Mouse (Mus musculus) brain, embryonic 18.5 days (tissue): Measurements from ENCODE around the gene Ggcx.
"Not testable (repeated sequence)": the region's sequence is repeated elsewhere in the genome, so short reads cannot be mapped to it uniquely, and the experiment has no call there.

Source experiments
- DNase-seq: peaks from one replicate; pipeline ENCODE4 v3.0.0-alpha.2; 2012; ENCODE audit warnings: low read depth, low spot score

The Ggcx gene

DNA sequence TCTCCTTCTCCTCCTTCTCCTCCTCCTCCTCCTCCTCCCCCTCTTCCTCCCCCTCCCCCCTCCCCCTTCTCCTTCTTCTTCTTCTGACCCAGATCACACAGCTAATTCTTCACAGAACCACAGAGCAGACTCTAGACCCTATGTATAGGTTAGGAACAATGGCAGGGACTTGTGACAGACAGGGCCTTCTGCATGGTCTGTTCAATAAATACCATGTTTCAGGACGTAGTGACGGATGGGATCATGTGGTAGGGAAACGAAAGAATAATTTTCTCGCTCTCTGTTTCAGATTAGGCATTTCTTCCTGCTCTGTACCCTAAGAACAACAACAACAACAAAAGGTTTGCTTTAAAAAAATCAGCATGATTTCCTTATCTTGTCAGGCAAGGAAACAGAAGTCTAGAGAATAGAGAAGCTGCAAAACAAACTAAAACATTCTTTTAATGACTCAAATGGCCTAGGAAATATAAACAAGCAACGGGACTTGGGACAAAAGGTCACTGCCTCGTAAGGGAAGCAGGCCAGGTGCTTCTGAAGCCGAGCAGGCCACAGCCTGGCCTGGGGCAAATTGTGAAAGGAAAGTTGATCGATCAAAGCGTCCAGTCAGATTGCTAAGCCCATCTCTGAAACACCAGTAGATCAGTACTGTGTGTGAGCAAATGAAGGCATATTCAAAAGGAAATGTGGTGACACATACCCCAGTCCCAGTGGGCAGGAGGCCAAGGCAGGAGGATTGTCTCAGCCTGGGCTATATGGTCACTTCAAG lies 46.1 kb downstream of the Ggcx start:
- DNase-seq, result no peak

DNA sequence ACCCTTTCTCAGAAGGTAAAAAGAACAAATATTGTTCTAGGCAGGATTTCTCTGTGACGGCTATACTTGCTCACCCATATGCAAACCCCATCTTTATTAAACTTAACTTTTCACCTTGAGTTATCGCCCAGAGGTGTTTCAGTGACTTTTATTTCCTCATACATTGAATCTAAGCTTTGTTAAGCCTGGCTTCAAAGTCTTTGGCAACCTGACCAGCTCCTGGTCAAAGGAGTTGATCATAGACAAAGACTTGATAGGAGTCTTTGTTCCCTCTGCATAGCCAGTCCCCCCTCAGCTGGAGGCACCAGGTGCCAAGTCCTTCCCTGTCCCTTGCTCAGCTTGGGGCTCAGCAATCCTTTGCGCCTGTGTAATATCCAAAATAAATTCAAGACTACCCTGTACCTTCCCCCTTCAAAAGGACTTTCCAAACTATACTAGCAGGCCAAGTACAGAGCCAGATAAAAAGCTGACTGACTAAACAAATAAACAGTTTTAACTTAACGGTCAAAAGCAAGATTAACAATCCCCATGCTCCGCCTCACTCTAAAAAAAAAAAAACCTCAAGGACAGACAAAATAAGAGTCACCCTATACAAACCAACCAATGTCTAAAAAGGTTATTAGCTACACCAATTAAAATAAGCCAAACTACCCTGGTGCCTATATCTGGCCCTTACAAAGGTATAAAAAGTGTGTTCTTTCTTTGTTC lies 48.6 kb downstream of the Ggcx start:
- not testable (repeated sequence) for DNase-seq

DNA sequence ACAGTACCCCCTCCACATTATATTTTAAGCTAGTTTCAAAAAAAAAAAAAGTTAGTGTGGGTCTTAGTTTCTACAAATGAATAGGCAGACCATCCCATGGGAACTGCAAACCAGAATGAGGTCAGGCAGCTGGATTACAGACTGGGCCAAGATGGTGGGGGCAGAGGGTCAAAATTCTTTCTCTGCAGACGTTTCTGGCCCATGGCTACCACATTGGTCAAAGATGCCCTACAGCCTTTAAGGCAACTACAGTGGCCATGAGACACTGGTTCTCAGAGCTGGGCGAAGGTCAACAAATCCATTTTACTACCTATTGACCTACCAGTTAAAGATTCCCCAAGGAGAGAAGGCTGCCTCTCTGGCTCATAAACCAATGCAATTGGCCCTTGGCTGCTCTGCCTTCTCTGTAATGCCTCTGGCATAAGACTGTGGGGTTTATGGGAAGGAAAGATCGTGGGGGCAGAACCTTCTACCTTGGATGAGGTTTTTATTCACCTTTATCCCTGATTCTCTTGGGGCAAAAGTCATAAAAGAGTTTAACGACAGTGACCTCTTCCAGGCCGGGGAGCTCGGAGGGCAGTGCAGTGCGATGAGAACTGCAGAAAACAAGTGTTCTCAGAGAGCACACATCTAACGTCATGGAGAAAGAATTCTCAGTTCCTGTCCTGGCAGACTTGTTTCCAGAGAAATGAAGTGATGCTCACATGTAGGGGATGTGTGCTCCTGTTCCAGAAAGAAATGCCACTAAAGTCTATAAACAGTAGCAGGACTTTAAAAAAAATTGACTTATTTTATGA lies 51.5 kb downstream of the Ggcx start:
- DNase-seq, result no peak

DNA sequence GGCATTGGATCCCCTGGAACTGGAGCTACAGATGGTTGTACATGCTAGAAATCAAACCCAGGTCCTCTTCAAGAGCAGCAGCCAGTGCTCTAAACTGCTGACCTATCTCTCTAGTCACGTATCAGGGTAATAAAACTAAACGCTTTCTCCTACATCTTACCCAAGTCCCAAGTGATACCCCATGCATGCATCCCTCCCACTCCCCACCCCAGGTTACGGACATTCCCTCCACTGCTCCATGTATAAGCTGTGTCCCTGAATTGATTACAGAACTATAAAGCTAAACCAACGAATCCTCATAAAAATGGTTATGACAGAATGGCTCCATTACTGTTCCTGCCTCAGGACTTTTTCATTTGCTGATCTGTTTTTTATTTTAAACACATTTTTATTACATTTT lies 52.1 kb downstream of the Ggcx start:
- no peak for DNase-seq

DNA sequence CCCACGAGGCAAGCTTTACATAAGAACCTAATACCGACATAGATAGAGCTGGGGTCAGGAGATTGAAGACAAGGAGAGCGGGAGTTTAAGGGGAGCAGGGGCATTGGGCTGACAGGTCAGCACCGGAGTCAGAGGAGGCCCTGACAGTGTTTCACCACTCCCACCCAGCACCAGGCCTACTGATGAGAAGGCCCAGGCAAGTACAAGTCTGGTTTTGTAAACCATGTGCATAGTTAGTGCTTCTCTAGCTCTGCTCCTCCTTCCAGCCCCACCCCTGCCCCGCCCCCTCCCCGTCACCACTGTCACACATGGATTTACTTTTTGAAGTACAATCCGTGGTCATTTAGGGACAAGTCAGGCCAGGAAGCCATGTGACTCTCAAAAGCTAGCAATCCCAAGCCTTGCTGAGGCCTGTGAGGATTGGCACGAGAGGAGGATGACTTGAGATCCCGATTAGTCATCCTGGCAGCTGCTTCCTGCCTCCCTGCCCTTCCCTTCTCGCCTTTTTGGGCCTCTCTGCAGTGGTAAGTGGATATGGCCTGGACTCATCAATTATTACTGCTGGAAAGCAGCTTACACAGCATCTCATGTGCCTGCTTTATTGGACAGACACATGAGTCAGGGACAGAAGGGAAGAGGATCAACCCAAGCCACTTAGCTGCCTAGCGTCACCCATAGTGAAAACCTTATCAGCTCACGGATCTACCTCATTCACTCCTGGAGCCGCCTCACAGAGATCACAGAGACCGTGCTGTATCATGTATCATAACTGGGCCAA lies 59.3 kb downstream of the Ggcx start:
- DNase-seq, result no peak

DNA sequence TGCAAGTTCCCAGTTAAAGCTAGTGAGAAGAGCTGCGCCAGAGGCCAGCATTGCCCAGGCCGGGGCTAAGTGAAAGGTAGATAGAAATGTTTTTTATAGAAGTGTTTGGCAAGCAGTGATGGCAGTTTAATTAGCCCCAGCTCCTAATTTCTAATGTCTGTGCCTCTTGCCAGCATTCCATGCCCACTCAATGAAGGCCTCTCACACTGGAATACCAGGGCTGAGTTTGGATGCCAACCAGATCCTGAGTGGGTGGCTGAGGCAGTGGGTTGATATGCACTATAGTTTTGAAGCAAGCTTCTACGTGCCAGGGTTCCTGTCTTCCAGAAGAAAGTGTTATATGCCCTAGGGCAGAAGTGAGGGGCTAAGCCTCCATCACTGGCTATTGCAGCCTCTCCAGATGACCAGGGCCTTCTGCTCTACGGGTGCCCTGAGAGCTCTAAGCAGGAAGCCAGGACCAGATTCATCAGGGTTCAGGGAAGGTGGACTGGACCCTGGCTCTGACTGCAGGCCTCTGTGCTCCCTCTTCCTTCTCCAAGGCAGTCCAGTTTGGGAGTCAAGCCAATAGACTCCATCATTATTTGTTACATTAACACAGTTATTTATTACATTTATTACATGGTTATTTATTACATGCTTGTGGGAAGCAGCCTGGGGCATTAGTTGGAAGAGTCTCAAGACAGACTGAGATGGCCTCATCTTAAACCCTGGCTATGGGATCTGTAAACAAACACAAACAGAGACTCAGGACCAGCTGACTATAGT lies 61.3 kb downstream of the Ggcx start:
- DNase-seq, result no peak

DNA sequence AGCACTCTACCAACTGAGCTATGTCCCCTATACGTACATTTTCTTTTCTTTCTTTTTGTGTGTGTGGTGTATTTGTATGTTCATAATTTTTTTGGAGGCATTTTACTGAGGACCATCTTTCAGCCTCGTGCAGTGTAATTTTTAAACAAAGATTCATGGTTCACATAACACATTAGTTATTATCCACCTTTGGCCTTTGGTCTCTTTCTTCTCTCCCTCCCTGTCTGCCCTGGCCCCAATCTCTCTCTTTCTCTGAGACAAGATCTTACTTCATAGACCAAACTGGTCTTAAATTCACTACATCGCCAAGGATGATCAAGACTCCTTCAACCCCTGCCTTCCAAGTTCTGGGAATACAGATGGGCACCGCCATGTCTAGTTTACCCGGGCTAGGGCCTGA lies 62.7 kb downstream of the Ggcx start:
- DNase-seq, result no peak

DNA sequence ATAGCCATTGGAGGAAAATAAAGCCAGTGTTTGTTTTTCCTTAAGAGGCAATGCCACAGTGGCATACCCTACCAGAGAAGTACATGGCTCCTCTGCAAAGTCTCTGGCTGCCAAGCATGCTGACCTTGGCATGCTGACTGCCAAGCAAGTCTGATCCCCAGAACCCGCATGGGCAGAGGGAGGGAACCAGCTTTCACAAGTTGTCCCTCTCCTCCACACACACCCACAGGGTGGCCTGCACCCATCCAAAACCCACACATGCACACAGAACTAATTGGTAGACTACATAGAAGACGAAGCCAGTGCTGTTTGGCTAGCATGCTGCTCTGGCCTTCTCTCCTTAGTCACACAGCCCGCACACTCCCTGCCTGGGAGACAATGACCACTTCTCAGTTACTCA lies 63.5 kb downstream of the Ggcx start:
- DNase-seq, result no peak

DNA sequence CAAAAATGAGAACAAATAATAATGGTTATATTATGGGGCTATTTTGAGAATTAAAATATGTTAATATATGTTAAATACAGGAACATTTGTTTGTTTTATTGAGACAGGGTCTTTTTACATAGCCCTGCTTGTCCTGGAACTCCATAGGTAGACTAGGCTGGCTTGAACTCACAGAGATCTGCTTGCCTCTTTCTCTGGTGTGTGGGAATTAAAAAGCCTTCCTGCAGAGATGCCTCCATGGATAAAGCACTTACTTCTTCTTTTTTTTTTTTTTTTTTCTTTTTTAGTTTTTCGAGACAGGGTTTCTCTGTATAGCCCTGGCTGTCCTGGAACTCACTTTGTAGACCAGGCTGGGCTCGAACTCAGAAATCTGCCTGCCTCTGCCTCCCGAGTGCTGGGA lies 64.6 kb downstream of the Ggcx start:
- DNase-seq, result not testable (repeated sequence)

DNA sequence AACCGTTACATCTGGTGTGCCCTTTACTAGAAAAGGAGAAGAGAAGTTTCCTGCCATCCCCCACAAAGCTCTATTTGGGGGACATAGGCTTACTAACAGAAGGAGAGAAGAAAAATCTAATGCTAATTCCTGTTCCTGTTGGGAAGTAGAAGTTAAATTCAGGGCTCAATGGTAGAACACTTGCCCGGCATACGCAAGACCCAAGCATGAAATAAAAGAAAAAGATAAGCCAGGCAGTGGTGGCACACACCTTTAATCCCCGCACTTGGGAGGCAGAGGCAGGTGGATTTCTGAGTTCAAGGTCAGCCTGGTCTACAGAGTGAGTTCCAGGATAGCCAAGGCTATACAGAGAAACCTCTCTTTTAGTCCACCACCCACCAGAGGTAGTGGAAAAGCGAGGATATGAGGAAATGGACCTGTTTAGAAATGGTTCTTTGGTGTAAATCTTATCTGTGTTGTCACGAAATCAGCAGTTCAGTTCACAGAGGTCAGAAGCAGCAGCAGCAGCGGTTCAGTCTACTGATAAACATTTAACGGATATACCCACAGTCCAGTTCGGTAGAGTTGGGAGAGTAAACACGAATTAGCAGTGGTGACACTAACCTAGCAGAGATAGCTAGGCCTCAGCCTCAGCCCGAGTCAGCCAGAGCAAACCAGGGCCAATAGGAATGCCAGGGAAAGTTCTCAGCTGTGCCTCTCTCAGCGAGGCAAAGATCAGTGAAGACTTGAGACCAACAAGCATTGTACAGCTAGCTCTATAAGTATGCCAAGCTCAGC lies 65.7 kb downstream of the Ggcx start:
- DNase-seq, result no peak

DNA sequence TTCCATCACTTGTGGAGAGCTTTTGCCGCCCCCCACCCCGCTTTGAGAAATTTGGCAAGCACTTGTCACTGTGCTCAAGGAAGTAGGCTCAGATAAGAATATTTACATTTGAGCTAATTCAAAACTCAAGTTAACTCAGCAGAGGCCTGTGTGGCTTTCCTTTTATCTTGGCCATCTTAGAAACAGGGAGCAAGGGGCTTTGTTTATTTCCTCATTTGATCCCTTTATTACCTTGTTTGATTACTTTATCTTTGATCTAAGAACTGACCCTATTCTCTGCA lies 66.3 kb downstream of the Ggcx start:
- no peak for DNase-seq
